Mouse (Mus musculus): ENCODE data around the gene Ankrd65. TPM values are rescaled to one million over a fixed set of nuclear protein-coding genes. Genes with fewer than 3 reads are reported as not detected.

Ankrd65 gene
- polyA plus RNA-seq, 1 experiment from 2014 or later = not detected

DNA sequence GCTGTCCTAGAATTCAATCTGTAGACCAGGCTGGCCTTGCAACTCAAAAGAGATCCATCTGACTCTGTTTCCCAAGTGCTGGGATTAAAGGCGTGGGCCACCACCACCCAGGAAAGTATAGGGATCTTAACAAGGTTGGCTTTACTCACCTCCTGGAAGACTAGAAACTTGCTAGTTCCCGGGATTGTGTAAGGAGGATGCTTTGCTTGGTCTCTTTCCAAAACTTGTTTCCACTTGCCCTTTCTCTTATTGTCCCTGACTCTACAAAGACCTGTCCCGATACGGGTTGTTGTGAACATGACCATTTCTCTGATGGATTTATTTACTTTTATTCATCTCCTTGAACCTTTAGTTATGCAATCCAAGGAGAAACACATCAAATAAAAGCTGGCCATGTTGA lies 39.6 kb downstream of the Ankrd65 start:
- 97% methylated on average over 4 of the region's 4 CpGs for WGBS

DNA sequence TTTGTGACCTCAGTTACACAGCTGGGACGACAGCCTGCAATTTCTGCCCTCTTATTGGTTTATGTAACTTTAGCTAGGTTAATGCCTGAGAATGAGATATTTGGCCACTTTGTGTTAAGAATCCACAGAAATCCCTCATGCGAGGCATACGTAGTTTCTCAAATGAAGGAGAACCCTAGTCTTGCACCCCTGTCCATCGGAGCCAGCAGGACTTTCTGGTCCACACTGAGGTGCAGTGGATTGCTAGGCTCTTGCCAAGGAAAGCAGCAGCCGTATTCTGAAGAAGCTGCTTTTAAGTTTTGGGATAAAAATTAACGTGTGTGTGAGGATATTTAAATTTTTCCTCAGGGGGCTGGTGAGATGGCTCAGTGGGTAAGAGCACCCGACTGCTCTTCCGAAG lies 40.4 kb downstream of the Ankrd65 start:
- H3K36me3 ChIP-seq (ENCODE audit: control insufficient read depth, insufficient read depth, low read length) = peaks cover 3% of the 10 kb centered on the region
- H3K27me3 ChIP-seq (replicated peaks; ENCODE audit: control insufficient read depth, insufficient read depth, low read length) = no peaks in the 10 kb centered on the region
- H3K9me3 ChIP-seq (ENCODE audit: control insufficient read depth, low read length) = no peaks in the 10 kb centered on the region
- H3K9ac ChIP-seq (ENCODE audit: low read depth, low read length) = no peak overlapping the region
- H3K4me3 ChIP-seq (ENCODE audit: low read length) = peak overlapping the region; percentile 57
- H3K4me2 ChIP-seq (ENCODE audit: low read length) = peak overlapping the region; percentile 97
- H3K4me1 ChIP-seq (ENCODE audit: control insufficient read depth, insufficient read depth, low read depth, low read length) = peaks cover 26% of the 10 kb centered on the region
- no peak for ATAC-seq
- 56% methylated on average over 8 of the region's 8 CpGs for WGBS
- peak overlapping the region; percentile 90; the same call in 1 of the 2 replicates for H3K27ac ChIP-seq (ENCODE audit: low read depth, low read length)

More for the DNA sequence above, 39.6 kb downstream of the Ankrd65 start:
- H3K4me3 ChIP-seq (ENCODE audit: low read length) = no peak overlapping the region
- no peaks in the 10 kb centered on the region for H3K9me3 ChIP-seq (ENCODE audit: control insufficient read depth, low read length)
- no peak overlapping the region for H3K9ac ChIP-seq (ENCODE audit: low read depth, low read length)
- ATAC-seq = no peak
- no peaks in the 10 kb centered on the region for H3K27me3 ChIP-seq (replicated peaks; ENCODE audit: control insufficient read depth, insufficient read depth, low read length)
- peaks cover 26% of the 10 kb centered on the region for H3K4me1 ChIP-seq (ENCODE audit: control insufficient read depth, insufficient read depth, low read depth, low read length)
- peaks cover 8% of the 10 kb centered on the region for H3K36me3 ChIP-seq (ENCODE audit: control insufficient read depth, insufficient read depth, low read length)
- no peak overlapping the region for H3K27ac ChIP-seq (ENCODE audit: low read depth, low read length)
- no peak overlapping the region for H3K4me2 ChIP-seq (ENCODE audit: low read length)

GRCm38 (mm10) chr4:155831205-155831766 lies 41.0 kb downstream of the Ankrd65 start, which contains the start of gene Aurkaip1:
Gene Aurkaip1, plus strand, starts transcription at chr4:155831272.
- Histone ChIP-seq H3K4me1 (ENCODE audit: control insufficient read depth, insufficient read depth, low read depth, low read length) (peaks cover 26% of the 10 kb centered on the region), H3K27me3 (replicated peaks; ENCODE audit: control insufficient read depth, insufficient read depth, low read length) (no peaks in the 10 kb centered on the region), H3K9me3 (ENCODE audit: control insufficient read depth, low read length) (no peaks in the 10 kb centered on the region), H3K36me3 (ENCODE audit: control insufficient read depth, insufficient read depth, low read length) (peaks cover 3% of the 10 kb centered on the region), H3K27ac (ENCODE audit: low read depth, low read length) (peak within 1 kb of the TSS; percentile 90), H3K4me2 (ENCODE audit: low read length) (peak within 1 kb of the TSS; percentile 97), H3K9ac (ENCODE audit: low read depth, low read length) (peak within 1 kb of the TSS; percentile 79), H3K4me3 (ENCODE audit: low read length) (peak within 1 kb of the TSS; percentile 57)
- peak; percentile 95 for ATAC-seq
- 0% methylated on average over 49 of the region's 49 CpGs for WGBS

DNA sequence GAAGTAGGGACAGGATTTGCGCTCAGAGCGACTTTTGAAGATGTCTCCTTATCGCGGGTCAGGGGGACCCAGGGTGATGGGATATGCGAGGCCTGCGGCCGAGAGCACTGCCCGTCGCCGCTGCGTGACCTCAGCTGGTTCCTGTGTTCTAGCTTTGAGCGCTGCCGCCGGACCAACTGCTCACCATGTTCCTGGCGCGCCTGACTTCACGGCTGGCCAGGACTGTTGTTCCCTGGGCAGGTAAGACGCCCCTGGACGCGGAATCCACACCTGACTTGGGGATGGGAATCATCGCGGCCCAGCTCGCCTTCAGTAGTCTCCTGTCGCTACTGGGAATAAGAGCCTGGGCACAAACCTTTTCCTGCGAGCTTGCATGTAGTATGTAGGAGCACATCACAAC lies 41.6 kb downstream of the Ankrd65 start:
- Histone ChIP-seq H3K27ac (ENCODE audit: low read depth, low read length) (peak overlapping the region; percentile 90), H3K4me3 (ENCODE audit: low read length) (peak overlapping the region; percentile 57), H3K4me2 (ENCODE audit: low read length) (peak overlapping the region; percentile 97), H3K9me3 (ENCODE audit: control insufficient read depth, low read length) (no peaks in the 10 kb centered on the region), H3K9ac (ENCODE audit: low read depth, low read length) (peak overlapping the region; percentile 79), H3K4me1 (ENCODE audit: control insufficient read depth, insufficient read depth, low read depth, low read length) (peaks cover 26% of the 10 kb centered on the region), H3K36me3 (ENCODE audit: control insufficient read depth, insufficient read depth, low read length) (peaks cover 1% of the 10 kb centered on the region), H3K27me3 (replicated peaks; ENCODE audit: control insufficient read depth, insufficient read depth, low read length) (no peaks in the 10 kb centered on the region)
- no peak for ATAC-seq
- under 1% methylated on average over 17 of the region's 25 CpGs for WGBS

- H3K36me3 ChIP-seq (ENCODE audit: control insufficient read depth, insufficient read depth, low read length) = no peaks in the 10 kb centered on the region; the same call in 1 of the 2 replicates
- H3K9ac ChIP-seq (ENCODE audit: low read depth, low read length) = peak overlapping the region; percentile 79
- H3K4me1 ChIP-seq (ENCODE audit: control insufficient read depth, insufficient read depth, low read depth, low read length) = peaks cover 26% of the 10 kb centered on the region
- H3K27me3 ChIP-seq (replicated peaks; ENCODE audit: control insufficient read depth, insufficient read depth, low read length) = no peaks in the 10 kb centered on the region
- no peak overlapping the region for H3K27ac ChIP-seq (ENCODE audit: low read depth, low read length)
- peak overlapping the region; percentile 97 for H3K4me2 ChIP-seq (ENCODE audit: low read length)
- peak overlapping the region; percentile 57 for H3K4me3 ChIP-seq (ENCODE audit: low read length)
- no peak for ATAC-seq
- H3K9me3 ChIP-seq (ENCODE audit: control insufficient read depth, low read length) = no peaks in the 10 kb centered on the region
- 52% methylated on average over 10 of the region's 10 CpGs for WGBS
These were observed 42.1 kb downstream of the Ankrd65 start for GRCm38 (mm10) chr4:155832321-155832720.

DNA sequence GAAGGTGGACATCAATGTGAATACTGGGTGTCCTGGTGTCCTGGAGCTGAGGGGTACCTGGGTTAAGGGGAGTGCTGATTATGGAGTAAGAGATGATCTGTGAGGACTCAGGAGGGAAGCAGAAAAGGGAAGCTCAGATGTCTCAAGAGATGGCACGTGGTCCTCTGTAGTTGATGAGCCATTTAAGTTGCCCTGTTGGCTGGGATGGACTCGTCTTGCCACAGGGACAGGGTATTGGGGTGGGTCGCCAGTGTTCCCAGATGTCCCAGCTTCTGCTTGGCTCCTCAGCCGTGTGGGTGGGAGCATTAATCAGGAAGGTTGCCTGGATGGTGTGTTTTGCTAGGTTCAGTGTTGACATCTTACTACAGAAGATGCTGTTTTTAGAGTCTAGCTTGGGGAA lies 43.0 kb downstream of the Ankrd65 start:
- H3K9me3 ChIP-seq (ENCODE audit: control insufficient read depth, low read length) = no peaks in the 10 kb centered on the region
- H3K4me1 ChIP-seq (ENCODE audit: control insufficient read depth, insufficient read depth, low read depth, low read length) = peaks cover 26% of the 10 kb centered on the region
- no peak overlapping the region for H3K9ac ChIP-seq (ENCODE audit: low read depth, low read length)
- no peak overlapping the region for H3K4me2 ChIP-seq (ENCODE audit: low read length)
- no peaks in the 10 kb centered on the region for H3K27me3 ChIP-seq (replicated peaks; ENCODE audit: control insufficient read depth, insufficient read depth, low read length)
- 89% methylated on average over 4 of the region's 4 CpGs for WGBS
- no peak overlapping the region for H3K27ac ChIP-seq (ENCODE audit: low read depth, low read length)
- no peaks in the 10 kb centered on the region; the same call in 1 of the 2 replicates for H3K36me3 ChIP-seq (ENCODE audit: control insufficient read depth, insufficient read depth, low read length)
- no peak overlapping the region for H3K4me3 ChIP-seq (ENCODE audit: low read length)
- no peak for ATAC-seq

DNA sequence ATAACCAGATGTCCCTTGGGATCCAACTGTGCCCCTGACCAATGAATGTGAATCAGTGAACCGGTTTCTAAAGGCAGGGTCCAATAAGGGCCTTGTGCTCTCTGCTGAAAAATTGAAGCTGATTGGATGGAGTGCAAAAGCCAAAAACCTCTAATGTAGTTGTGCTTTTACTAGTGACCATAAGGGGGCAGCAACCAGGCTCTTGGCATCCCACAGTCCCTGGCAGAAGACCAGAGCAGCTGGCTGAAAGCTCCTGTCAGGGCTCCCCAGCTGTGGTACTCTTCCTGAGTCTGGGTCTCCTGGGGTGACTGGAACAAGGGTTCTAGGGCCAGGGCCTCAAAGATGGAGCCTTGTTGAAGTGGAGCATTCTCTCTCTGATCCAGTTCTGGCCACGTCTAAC lies 43.6 kb downstream of the Ankrd65 start:
- WGBS = 40% methylated on average over 2 of the region's 2 CpGs

GRCm38 (mm10) chr4:155837404-155838010 lies 47.3 kb downstream of the Ankrd65 start:
- WGBS = 89% methylated on average over 11 of the region's 11 CpGs
- Histone ChIP-seq H3K27ac (ENCODE audit: low read depth, low read length) (no peak overlapping the region), H3K9ac (ENCODE audit: low read depth, low read length) (no peak overlapping the region), H3K4me3 (ENCODE audit: low read length) (no peak overlapping the region), H3K27me3 (replicated peaks; ENCODE audit: control insufficient read depth, insufficient read depth, low read length) (no peaks in the 10 kb centered on the region), H3K36me3 (ENCODE audit: control insufficient read depth, insufficient read depth, low read length) (no peaks in the 10 kb centered on the region; the same call in 1 of the 2 replicates), H3K4me2 (ENCODE audit: low read length) (no peak overlapping the region), H3K4me1 (ENCODE audit: control insufficient read depth, insufficient read depth, low read depth, low read length) (peaks cover 27% of the 10 kb centered on the region), H3K9me3 (ENCODE audit: control insufficient read depth, low read length) (no peaks in the 10 kb centered on the region)
- no peak for ATAC-seq

More for the DNA sequence above, 43.6 kb downstream of the Ankrd65 start:
- Histone ChIP-seq H3K9me3 (ENCODE audit: control insufficient read depth, low read length) (no peaks in the 10 kb centered on the region), H3K27ac (ENCODE audit: low read depth, low read length) (peak overlapping the region; percentile 61), H3K9ac (ENCODE audit: low read depth, low read length) (no peak overlapping the region; the same call in 1 of the 2 replicates), H3K4me2 (ENCODE audit: low read length) (no peak overlapping the region), H3K4me3 (ENCODE audit: low read length) (no peak overlapping the region), H3K4me1 (ENCODE audit: control insufficient read depth, insufficient read depth, low read depth, low read length) (peaks cover 26% of the 10 kb centered on the region), H3K27me3 (replicated peaks; ENCODE audit: control insufficient read depth, insufficient read depth, low read length) (no peaks in the 10 kb centered on the region), H3K36me3 (ENCODE audit: control insufficient read depth, insufficient read depth, low read length) (no peaks in the 10 kb centered on the region; the same call in 1 of the 2 replicates)
- no peak for ATAC-seq

Data from hindbrain, embryonic 16.5 days (tissue).